Mouse (Mus musculus) CH12.LX (cell line): Measurements from ENCODE around the gene Tub. TPM values are rescaled to one million over a fixed set of nuclear protein-coding genes. Genes with fewer than 3 reads are reported as not detected.

Experiments
- DNase-seq: peaks from one replicate; pipeline ENCODE4 v3.0.0-alpha.2; 2013; ENCODE audit errors: extremely low read depth
- H3K27ac ChIP-seq: 2 replicates; pipeline ENCODE4 v1.5.1; 2012; ENCODE audit warnings: low read depth, mild to moderate bottlenecking, control low read depth, moderate library complexity; ENCODE audit not compliant: insufficient read depth
- H3K27me3 ChIP-seq: replicated peaks from 2 replicates; pipeline ENCODE3; 2012; ENCODE audit warnings: inconsistent platforms
- H3K36me3 ChIP-seq, 2 experiments: replicated peaks in 1 of 2; 2 replicates each; pipeline versions ENCODE3 to v1.6.1; 2012; ENCODE audit warnings: inconsistent platforms in 1 of 2, low read length in 1 of 2, mild to moderate bottlenecking in 1 of 2, mixed read lengths in 1 of 2, moderate library complexity in 1 of 2; ENCODE audit not compliant: control insufficient read depth in 1 of 2, insufficient read depth in 1 of 2
- H3K4me1 ChIP-seq, 2 experiments: 2 replicates each; pipeline ENCODE4 v1.6.1; 2012; ENCODE audit warnings: inconsistent platforms in 1 of 2, moderate library complexity in 1 of 2; ENCODE audit not compliant: insufficient read depth in 2 of 2, control insufficient read depth in 1 of 2
- H3K4me2 ChIP-seq: 2 replicates; pipeline ENCODE4 v1.6.1; 2012; ENCODE audit warnings: low read depth, mild to moderate bottlenecking, control low read depth; ENCODE audit not compliant: poor library complexity, insufficient read depth, severe bottlenecking
- H3K4me3 ChIP-seq, 3 experiments: fragments of 150-350 bp in 1 of 3; sonication (generic) in 1 of 3; replicated peaks in 1 of 3; 2 replicates each; pipeline versions ENCODE3 to v1.5.1; 2011 to 2012; ENCODE audit warnings: low read depth in 2 of 3, low read length in 2 of 3, mild to moderate bottlenecking in 2 of 3, moderate library complexity in 2 of 3, control low read depth in 1 of 3, improper control_type of control experiment in 1 of 3, inconsistent platforms in 1 of 3, mixed read lengths in 1 of 3; ENCODE audit not compliant: poor library complexity in 1 of 3
- H3K79me2 ChIP-seq: replicated peaks from 2 replicates; pipeline ENCODE4 v1.6.1; 2012; ENCODE audit warnings: mild to moderate bottlenecking, moderate library complexity; ENCODE audit not compliant: control insufficient read depth, poor library complexity, insufficient read depth, severe bottlenecking; ENCODE audit errors: extremely low read depth
- H3K9ac ChIP-seq: 2 replicates; pipeline ENCODE4 v1.6.1; 2012; ENCODE audit warnings: low read depth, mild to moderate bottlenecking, control low read depth, moderate library complexity; ENCODE audit not compliant: insufficient read depth
- H3K9me3 ChIP-seq: replicated peaks from 2 replicates; pipeline ENCODE3; 2012; ENCODE audit warnings: low read length, inconsistent platforms, mixed read lengths
- BHLHE40 ChIP-seq: IDR thresholded peaks from 2 replicates; pipeline ENCODE4 v1.6.1; 2011; ENCODE audit warnings: mild to moderate bottlenecking, low read depth, low read length, improper control_type of control experiment
- CTCF ChIP-seq, 2 experiments: IDR thresholded peaks in 1 of 2; conservative IDR thresholded peaks in 1 of 2; 2 replicates each; pipeline ENCODE4 v1.5.1; 2011 to 2012; ENCODE audit warnings: low read depth in 2 of 2, low read length in 2 of 2, improper control_type of control experiment in 1 of 2, inconsistent platforms in 1 of 2, mild to moderate bottlenecking in 1 of 2, moderate library complexity in 1 of 2
- E2F4 ChIP-seq: IDR thresholded peaks from 2 replicates; pipeline ENCODE4 v1.6.1; 2011; ENCODE audit warnings: low read depth, low read length, improper control_type of control experiment; ENCODE audit not compliant: insufficient replicate concordance
- ELF1 ChIP-seq: IDR thresholded peaks from 2 replicates; pipeline ENCODE4 v1.6.1; 2014; ENCODE audit warnings: low read depth, mild to moderate bottlenecking, inconsistent platforms, low read length, improper control_type of control experiment
- EP300 ChIP-seq: IDR thresholded peaks from 2 replicates; pipeline ENCODE4 v1.6.1; 2011; ENCODE audit warnings: low read length, improper control_type of control experiment
- ETS1 ChIP-seq: conservative IDR thresholded peaks from 2 replicates; pipeline ENCODE4 v1.6.1; 2012; ENCODE audit warnings: low read depth, mild to moderate bottlenecking, inconsistent platforms, low read length, improper control_type of control experiment, moderate library complexity
- HCFC1 ChIP-seq: IDR thresholded peaks from 2 replicates; pipeline ENCODE4 v1.6.1; 2012; ENCODE audit warnings: low read depth, mild to moderate bottlenecking, inconsistent platforms, low read length, improper control_type of control experiment
- IRF4 ChIP-seq: IDR thresholded peaks from 2 replicates; pipeline ENCODE4 v1.6.1; 2014; ENCODE audit warnings: low read depth, mild to moderate bottlenecking, inconsistent platforms, low read length, improper control_type of control experiment
- JUN ChIP-seq: IDR thresholded peaks from 2 replicates; pipeline ENCODE4 v1.6.1; 2011; ENCODE audit warnings: low read depth, mild to moderate bottlenecking, low read length, improper control_type of control experiment, moderate library complexity; ENCODE audit not compliant: insufficient read depth
- KAT2A ChIP-seq: IDR thresholded peaks from 2 replicates; pipeline ENCODE4 v1.6.1; 2012; ENCODE audit warnings: low read length, improper control_type of control experiment, inconsistent platforms; ENCODE audit not compliant: insufficient replicate concordance
- MAFK ChIP-seq: IDR thresholded peaks from 2 replicates; pipeline ENCODE4 v1.6.1; 2011; ENCODE audit warnings: low read length, improper control_type of control experiment; ENCODE audit not compliant: insufficient replicate concordance
- MAZ ChIP-seq: IDR thresholded peaks from 2 replicates; pipeline ENCODE4 v1.6.1; 2012; ENCODE audit warnings: low read depth, mild to moderate bottlenecking, inconsistent platforms, low read length, improper control_type of control experiment, moderate library complexity
- MXI1 ChIP-seq: IDR thresholded peaks from 2 replicates; pipeline ENCODE4 v1.6.1; 2011; ENCODE audit warnings: mild to moderate bottlenecking, low read depth, low read length, improper control_type of control experiment
- NRF1 ChIP-seq: IDR thresholded peaks from 2 replicates; pipeline ENCODE4 v1.6.1; 2014; ENCODE audit warnings: low read depth, mild to moderate bottlenecking, inconsistent platforms, low read length, improper control_type of control experiment, moderate library complexity
- PAX5 ChIP-seq: IDR thresholded peaks from 2 replicates; pipeline ENCODE4 v1.6.1; 2012; ENCODE audit warnings: low read length, inconsistent platforms, mixed read lengths
- POLR2AphosphoS2 ChIP-seq: IDR thresholded peaks from 2 replicates; pipeline ENCODE4 v1.6.1; 2011; ENCODE audit warnings: low read depth, low read length, improper control_type of control experiment
- RAD21 ChIP-seq: IDR thresholded peaks from 2 replicates; pipeline ENCODE4 v1.6.1; 2011; ENCODE audit warnings: low read depth, mild to moderate bottlenecking, low read length, improper control_type of control experiment, moderate library complexity
- RCOR1 ChIP-seq: conservative IDR thresholded peaks from 2 replicates; pipeline ENCODE4 v1.6.1; 2012; ENCODE audit warnings: low read depth, mild to moderate bottlenecking, inconsistent platforms, low read length, improper control_type of control experiment
- SMC3 ChIP-seq: IDR thresholded peaks from 2 replicates; pipeline ENCODE4 v1.6.1; 2011; ENCODE audit warnings: low read depth, low read length, improper control_type of control experiment
- TBP ChIP-seq: conservative IDR thresholded peaks from 2 replicates; pipeline ENCODE4 v1.6.1; 2011; ENCODE audit warnings: low read depth, low read length, improper control_type of control experiment
- TCF12 ChIP-seq: IDR thresholded peaks from 2 replicates; pipeline ENCODE4 v1.6.1; 2014; ENCODE audit warnings: low read depth, mild to moderate bottlenecking, inconsistent platforms, low read length, improper control_type of control experiment
- UBTF ChIP-seq: IDR thresholded peaks from 2 replicates; pipeline ENCODE4 v1.6.1; 2012; ENCODE audit warnings: low read depth, mild to moderate bottlenecking, inconsistent platforms, low read length, improper control_type of control experiment, moderate library complexity
- USF1 ChIP-seq: IDR thresholded peaks from 2 replicates; pipeline ENCODE4 v1.6.1; 2014; ENCODE audit warnings: low read depth, mild to moderate bottlenecking, inconsistent platforms, low read length, improper control_type of control experiment
- ZC3H11A ChIP-seq: IDR thresholded peaks from 2 replicates; pipeline ENCODE4 v1.6.1; 2012; ENCODE audit warnings: low read depth, mild to moderate bottlenecking, inconsistent platforms, low read length, improper control_type of control experiment
- dilution Hi-C: fragments of 300-500 bp; cut with MboI; formaldehyde crosslinking; loops from 2 replicates; pipeline ENCODE4 v1.14.3; 2020; ENCODE audit warnings: low sequenced_read_pairs; ENCODE audit not compliant: extremely low pct_unique_long_range_greater_than_20kb, extremely low pct_ligation_motif_present
- in situ Hi-C: fragments of 300-500 bp; cut with MboI; formaldehyde crosslinking; loops from 3 replicates; pipeline ENCODE4 v1.14.3; 2019; ENCODE audit warnings: low sequenced_read_pairs, low pct_ligation_motif_present, low pct_unique_long_range_greater_than_20kb, mixed read lengths
- polyA plus RNA-seq: library from polyadenylated mRNA; unstranded; fragments of >175 nt; gene quantifications from 2 replicates; pipeline ENCODE4 v1.2.1, GENCODE M21; 2012; ENCODE audit warnings: low read depth; ENCODE audit not compliant: insufficient read length
- total RNA-seq, 2 experiments: library from RNA; depleted of rRNA; stranded (reverse); fragments of 300-350 nt in 1 of 2; fragments of >200 nt in 1 of 2; gene quantifications; 2 replicates each; pipeline ENCODE4 v1.2.3; 2012 to 2014

The Tub gene
- total and polyA plus RNA-seq, 3 experiments: 0.13 TPM; not detected in 2

GRCm38 (mm10) chr7:109019243-109019642 lies 69.1 kb downstream of the Tub start:
- Histone ChIP-seq H3K4me2 (no peak overlapping the region), H3K27me3 (peaks cover 37% of the 10 kb centered on the region), H3K9me3 (no peaks in the 10 kb centered on the region), H3K4me3 (no peak overlapping the region), H3K79me2 (no peaks in the 10 kb centered on the region), H3K36me3 (no peaks in the 10 kb centered on the region), H3K4me1 (no peaks in the 10 kb centered on the region), H3K9ac (no peak overlapping the region), H3K27ac (no peak overlapping the region)
- TF ChIP-seq CTCF (conservative IDR thresholded peaks at IDR 0.05 in 1 of 2, IDR thresholded peaks at IDR 0.05 in 1 of 2; ENCODE audit: low read depth in 2 of 2, low read length in 2 of 2): peak in 1 of 2 experiments; percentile 39; a peak in 2 of 4 replicates
- no peak for TF ChIP-seq NRF1
- in situ Hi-C loops (no loop called here), dilution Hi-C loops (no loop called here)
- DNase-seq: no peak

- peak; percentile 61 for DNase-seq
- Histone ChIP-seq H3K36me3 (no peaks in the 10 kb centered on the region), H3K9me3 (peaks cover 5% of the 10 kb centered on the region), H3K79me2 (no peaks in the 10 kb centered on the region), H3K4me1 (no peaks in the 10 kb centered on the region), H3K27me3 (peaks cover 36% of the 10 kb centered on the region), H3K27ac (no peak overlapping the region), H3K4me2 (no peak overlapping the region), H3K9ac (no peak overlapping the region), H3K4me3 (no peak overlapping the region)
- TF ChIP-seq RAD21: peak; percentile 68
- TF ChIP-seq ZC3H11A: no peak
- TF ChIP-seq USF1: no peak
- peak; percentile 82 to 83 for TF ChIP-seq CTCF (conservative IDR thresholded peaks at IDR 0.05 in 1 of 2, IDR thresholded peaks at IDR 0.05 in 1 of 2; ENCODE audit: low read depth in 2 of 2, low read length in 2 of 2)
- peak; percentile 53 for TF ChIP-seq SMC3
- TF ChIP-seq BHLHE40: no peak
- no peak for TF ChIP-seq PAX5
- TF ChIP-seq JUN: no peak
- TF ChIP-seq EP300: no peak
- no peak for TF ChIP-seq IRF4
- in situ Hi-C loops (loop anchor here (5.0 to 10.0 kb wide), 2 partner anchors 54 to 207 kb away; no protein-coding TSS in a partner anchor), dilution Hi-C loops (no loop called here)
Observed at GRCm38 (mm10) chr7:109021428-109021827, 71.3 kb downstream of the Tub start.

GRCm38 (mm10) chr7:109025743-109026142 lies 75.6 kb downstream of the Tub start:
- no peak for TF ChIP-seq TBP
- TF ChIP-seq MXI1: no peak
- no peak for TF ChIP-seq ELF1
- TF ChIP-seq TCF12: no peak
- TF ChIP-seq KAT2A: no peak
- no peak for TF ChIP-seq POLR2AphosphoS2
- no peak for TF ChIP-seq E2F4
- no peak for TF ChIP-seq MAZ
- no peak for TF ChIP-seq ETS1
- no peak for TF ChIP-seq CTCF (conservative IDR thresholded peaks at IDR 0.05 in 1 of 2, IDR thresholded peaks at IDR 0.05 in 1 of 2; ENCODE audit: low read depth in 2 of 2, low read length in 2 of 2)
- TF ChIP-seq HCFC1: no peak
- no peak for TF ChIP-seq UBTF
- no peak for TF ChIP-seq NRF1
- no peak for TF ChIP-seq MAFK
- no peak for TF ChIP-seq RAD21
- TF ChIP-seq RCOR1: no peak
- H3K79me2 ChIP-seq: no peaks in the 10 kb centered on the region
- H3K9me3 ChIP-seq: peaks cover 5% of the 10 kb centered on the region
- H3K4me1 ChIP-seq: no peaks in the 10 kb centered on the region
- no peak for DNase-seq
- H3K27me3 ChIP-seq: peaks cover 25% of the 10 kb centered on the region
- H3K4me3 ChIP-seq: no peak overlapping the region
- H3K36me3 ChIP-seq: no peaks in the 10 kb centered on the region
- no peak overlapping the region for H3K9ac ChIP-seq
- in situ Hi-C loops: loop anchor here (10.0 kb wide), 1 partner anchor 211 kb away; no protein-coding TSS in a partner anchor
- no peak overlapping the region for H3K27ac ChIP-seq
- no peak overlapping the region for H3K4me2 ChIP-seq
- dilution Hi-C loops: no loop called here
